Mouse (Mus musculus): ENCODE results near the gene Ccdc125.
"Not testable (repeated sequence)": the region's sequence is repeated elsewhere in the genome, so short reads cannot be mapped to it uniquely, and the experiment has no call there.

The Ccdc125 gene

GRCm38 (mm10) chr13:100721656-100722055, 52.1 kb downstream of the Ccdc125 start:
- DNase-seq: no peak

DNA sequence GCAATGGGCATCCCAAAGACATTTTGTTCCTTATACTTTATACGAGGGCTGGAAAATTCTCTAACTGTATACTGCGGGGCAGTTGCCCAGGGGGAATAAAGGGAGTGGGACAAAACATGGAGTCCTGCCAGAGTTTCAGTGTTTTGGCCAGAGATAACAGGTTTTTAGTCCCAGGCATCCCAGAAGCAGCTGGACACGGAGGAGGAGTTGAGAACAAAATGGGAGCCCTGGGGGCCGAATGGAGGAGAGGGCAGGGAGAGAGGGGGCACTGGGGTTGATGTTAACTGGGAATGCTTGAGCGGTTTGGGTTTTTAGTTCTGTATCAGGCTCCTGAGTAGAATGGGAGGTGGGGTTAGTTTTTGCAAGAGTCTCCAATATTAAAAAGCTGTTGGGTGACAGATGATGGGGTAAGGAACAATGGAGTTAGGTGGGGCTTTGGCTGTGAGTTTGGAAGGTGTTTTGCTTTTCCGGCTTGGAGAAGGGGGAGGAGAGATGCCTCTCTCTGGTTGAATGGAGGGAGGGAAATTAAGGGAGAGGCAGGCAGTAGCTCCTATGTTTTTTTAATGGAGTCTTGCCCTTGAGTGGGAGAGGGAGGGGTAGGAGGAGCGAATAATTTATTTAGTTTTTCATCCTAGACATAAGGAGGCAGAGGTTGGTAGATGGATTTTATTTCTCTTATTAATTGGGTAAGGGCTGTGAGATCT, 54.7 kb downstream of the Ccdc125 start:
- DNase-seq: no peak

DNA sequence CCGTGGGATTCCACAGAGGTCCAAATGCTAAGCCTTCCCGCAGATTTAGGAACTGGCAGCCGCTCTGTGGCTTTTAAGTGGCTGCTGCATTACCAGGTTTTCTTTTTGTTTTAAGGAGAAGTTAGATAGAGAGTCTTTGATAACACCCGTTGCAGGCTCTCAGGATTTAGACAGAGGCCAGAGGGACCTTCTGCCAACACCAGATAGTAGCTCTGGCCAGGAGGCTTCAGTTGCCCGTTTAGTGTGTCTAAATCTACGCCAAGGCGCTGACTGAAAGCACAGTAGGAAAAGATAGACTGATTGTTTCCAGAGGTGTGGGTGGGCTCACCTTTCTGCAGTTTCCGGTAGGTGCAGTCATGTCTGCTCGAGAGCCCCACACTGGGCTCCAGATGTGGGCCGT, 55.7 kb downstream of the Ccdc125 start:
- DNase-seq: no peak

- no peak for DNase-seq
These were observed 58.6 kb downstream of the Ccdc125 start for GRCm38 (mm10) chr13:100728086-100728485.

DNA sequence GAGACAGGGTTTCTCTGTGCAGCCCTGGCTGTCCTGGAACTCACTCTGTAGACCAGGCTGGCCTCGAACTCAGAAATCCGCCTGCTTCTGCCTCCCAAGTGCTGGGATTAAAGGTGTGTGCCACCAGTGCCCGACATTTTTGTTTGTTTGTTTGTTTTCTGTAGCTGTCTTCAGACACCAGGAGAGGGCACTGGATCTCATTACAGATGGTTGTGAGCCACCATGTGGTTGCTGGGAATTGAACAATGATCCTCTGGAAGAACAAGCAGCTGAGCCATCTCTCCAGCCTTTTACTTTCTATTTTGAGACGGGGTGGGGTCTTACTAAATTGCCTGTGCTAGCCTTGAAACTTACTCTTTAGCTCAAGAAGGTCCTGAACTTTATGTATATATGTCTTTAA, 59.0 kb downstream of the Ccdc125 start:
- not testable (repeated sequence) for DNase-seq

DNA sequence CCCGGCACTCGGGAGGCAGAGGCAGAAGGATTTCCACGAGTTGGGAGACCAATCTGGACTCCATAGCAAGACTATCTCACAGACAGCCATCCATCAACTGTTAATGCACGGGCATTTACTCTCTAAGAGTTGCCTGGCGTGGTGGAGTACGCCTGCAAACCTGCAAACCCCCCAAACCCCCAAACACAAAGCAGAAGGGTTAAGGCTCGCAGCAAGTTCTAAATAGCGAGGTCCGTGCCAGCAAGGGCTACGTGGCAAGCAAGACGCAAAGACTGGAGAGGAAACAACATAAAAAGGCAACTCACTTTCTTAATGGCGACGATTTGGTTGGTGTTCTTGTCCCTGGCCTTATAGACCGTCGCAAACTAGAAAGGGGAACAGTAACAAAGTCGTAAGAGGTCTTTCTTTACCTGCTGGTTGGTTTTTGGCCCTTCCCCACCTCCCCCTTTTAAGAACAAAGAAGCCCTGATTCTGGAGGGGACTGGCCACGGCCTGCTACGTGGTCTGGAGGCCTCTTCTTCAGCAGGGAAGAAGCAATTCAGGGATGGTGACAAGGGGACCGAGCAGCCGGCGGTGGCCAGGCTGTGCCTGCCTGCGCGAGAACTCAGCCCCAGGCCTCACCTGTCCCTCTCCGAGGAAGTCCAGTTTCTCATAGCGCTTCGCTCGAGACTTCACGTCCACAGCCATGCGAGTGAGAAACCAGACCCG, 60.8 kb downstream of the Ccdc125 start:
- no peak for DNase-seq

DNA sequence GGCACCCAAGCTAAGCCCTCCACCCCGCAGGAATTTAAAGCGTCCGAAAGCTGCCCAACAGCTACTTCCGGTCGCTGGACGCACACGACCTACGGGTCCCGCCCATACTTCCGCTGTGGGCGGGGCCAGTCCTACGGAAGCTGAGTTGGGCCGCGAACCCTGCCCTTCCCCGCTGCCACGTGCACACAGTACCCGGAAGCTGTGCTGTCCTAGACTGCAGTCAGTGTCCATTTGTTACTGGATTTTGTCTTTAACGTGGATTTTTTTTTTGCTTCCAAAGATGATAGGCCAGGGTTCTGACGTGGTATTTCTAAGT, 61.3 kb downstream of the Ccdc125 start, which contains the start of gene Cdk7:
TSS of gene Cdk7 (minus strand) at position 79 of the 316 bp plus-strand sequence.
- peak; percentile 79 to 83 for DNase-seq

DNA sequence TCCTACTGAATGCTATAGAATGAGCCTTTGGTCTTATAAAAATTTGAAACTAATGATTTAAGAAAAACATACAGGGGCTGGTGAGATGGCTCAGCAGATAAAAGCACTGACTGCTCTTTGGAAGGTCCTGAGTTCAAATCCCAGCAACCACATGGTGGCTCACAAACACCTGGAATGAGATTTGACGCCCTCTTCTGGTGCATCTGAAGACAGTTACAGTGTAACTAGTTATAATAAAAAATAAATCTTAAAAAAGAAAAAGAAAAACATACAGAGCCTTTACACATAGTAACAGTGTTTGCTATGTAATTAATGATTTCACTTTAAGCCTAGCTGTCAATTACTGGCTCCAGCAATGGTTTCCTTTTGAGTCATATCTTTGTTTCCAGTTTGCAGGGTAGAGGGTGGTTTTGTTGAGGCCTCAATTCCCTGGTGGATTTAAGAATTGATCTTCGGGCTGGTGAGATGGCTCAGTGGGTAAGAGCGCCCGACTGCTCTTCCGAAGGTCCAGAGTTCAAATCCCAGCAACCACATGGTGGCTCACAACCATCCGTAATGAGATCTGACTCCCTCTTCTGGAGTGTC, 62.0 kb downstream of the Ccdc125 start:
- not testable (repeated sequence) for DNase-seq

- DNase-seq: no peak
These were observed 63.2 kb downstream of the Ccdc125 start for GRCm38 (mm10) chr13:100732756-100733155.

DNA sequence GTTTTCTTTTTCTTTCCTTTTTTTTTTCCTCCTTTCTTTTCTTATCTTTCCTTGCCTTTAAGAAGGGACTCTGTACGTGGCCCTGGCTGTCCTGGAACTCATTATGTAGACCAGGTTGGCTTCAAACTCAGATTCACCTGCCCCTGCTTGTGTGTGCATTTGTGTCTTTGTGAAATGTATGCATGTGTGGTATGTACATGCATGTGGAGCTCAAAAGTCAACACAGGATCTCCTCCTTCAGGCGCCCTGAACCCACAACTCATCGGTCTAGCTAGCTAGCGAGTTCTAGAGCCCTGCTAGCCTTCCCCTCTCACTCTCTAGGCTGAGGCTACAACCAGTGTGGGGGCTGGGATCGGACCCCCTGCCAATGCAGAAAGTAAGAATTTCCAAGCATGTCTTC, 73.3 kb downstream of the Ccdc125 start:
- no peak for DNase-seq

DNA sequence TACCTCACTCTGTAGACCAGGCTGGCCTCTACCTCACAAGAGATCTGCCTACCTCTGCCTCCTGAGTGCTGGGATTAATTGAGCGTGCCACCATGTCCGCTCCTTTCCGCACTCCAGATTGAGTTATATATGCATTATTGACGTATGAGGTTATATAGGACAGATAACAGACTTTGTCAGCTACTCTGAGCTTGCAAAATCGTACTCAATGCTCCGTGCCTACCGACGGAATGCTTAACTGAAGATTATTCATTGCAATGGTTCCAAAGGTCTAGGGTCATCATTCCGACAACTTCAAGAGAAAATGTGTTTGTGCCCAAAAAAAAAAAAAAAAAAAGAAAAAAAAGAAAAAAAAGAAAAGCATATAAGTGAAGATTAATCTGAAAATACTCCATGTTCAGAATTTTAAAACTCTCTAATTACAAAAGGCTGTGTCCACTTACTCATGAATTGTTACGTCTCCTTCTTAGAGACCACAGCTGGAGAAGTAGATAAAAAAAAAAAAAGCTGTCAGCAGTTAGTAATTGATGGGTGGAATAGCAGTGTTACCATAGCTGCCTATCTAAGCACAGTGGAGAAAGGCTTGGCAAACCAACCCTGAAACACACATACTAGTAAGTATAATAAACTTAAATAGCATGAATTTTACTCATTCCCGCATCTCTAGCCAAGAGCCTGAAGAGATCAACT, 74.0 kb downstream of the Ccdc125 start:
- DNase-seq: no peak

GRCm38 (mm10) chr13:100744036-100744744, 74.7 kb downstream of the Ccdc125 start, which contains the start of gene Mrps36:
Gene Mrps36 (minus strand): TSS chr13:100744659.
- DNase-seq: peak; percentile 88 to 91

GRCm38 (mm10) chr13:100746090-100746489, 76.6 kb downstream of the Ccdc125 start:
- DNase-seq: no peak

Measured in thymus, adult 18-20 months (tissue).